Mouse (Mus musculus): ENCODE measurements around the gene Gm15448. TPM values are rescaled to one million over a fixed set of nuclear protein-coding genes. Genes with fewer than 3 reads are reported as not detected.

The Gm15448 gene
- total RNA-seq (2023), result 10 to 100 TPM; 70.0 to 75.3 TPM

DNA sequence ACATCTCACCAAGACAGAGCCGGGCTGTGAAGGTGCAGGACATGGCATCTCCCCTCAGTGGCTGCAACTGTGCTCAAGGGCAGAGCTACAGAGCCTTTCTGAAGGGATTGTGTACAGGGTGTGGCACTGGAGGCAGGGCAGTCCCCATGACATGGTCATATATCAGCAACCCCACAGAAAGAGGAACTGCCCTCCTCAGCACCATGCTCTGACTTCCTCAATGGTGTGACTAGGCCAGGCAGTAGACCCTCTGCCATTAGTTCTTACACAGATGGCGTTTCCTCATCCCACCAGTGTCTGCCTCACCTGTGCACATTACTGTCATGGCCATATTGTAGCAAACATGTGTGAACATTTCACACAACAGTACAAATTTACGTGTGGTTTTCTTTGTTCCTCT, at the start of gene Gm15448:
TSS of gene Gm15448 (minus strand) at position 89 of the 400 bp plus-strand sequence.

DNA sequence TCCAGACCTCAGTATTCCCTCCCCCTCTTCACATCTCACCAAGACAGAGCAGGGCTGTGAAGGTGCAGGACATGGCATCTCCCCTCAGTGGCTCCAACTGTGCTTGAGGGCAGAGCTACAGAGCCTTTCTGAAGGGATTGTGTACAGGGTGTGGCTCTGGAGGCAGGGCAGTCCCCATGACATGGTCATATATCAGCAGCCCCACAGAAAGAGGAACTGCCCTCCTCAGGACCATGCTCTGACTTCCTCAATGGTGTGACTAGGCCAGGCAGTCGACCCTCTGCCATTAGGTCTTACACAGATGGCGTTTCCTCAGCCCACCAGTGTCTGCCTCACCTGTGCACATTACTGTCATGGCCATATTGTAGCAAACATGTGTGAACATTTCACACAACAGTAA, 19.5 kb upstream of the Gm15448 start, which contains the start of gene Pira2:
TSS of gene Pira2 (minus strand) at position 101 of the 400 bp plus-strand sequence.

Other genes starting within 250 kb of the Gm15448 start
- gene Oscar, start 209.5 kb downstream of the Gm15448 start, total RNA-seq (2023), result not detected
- 100 to 1,000 TPM; 329 to 362 TPM for gene Ndufa3, start 208.3 kb downstream of the Gm15448 start, total RNA-seq (2023)
- 10 to 100 TPM; 21.3 to 26.8 TPM for gene Tfpt, start 195.8 kb downstream of the Gm15448 start, total RNA-seq (2023)
- gene Prpf31, start 195.7 kb downstream of the Gm15448 start, total RNA-seq (2023), result 10 to 100 TPM; 30.8 to 31.8 TPM
- gene Cnot3, start 180.4 kb downstream of the Gm15448 start, total RNA-seq (2023), result 100 to 1,000 TPM in 1 of 2 experiments, 10 to 100 TPM in 1; 93.9 to 100 TPM
- 1 to 10 TPM; 6.4 to 9.4 TPM for gene Leng1, start 159.8 kb downstream of the Gm15448 start, total RNA-seq (2023)
- gene Tmc4, start 148.1 kb downstream of the Gm15448 start, total RNA-seq (2023), result 1 to 10 TPM; 6.4 to 6.8 TPM
- gene Tsen34, start 132.8 kb downstream of the Gm15448 start, total RNA-seq (2023), result 10 to 100 TPM; 35.3 to 42.7 TPM
- 100 to 1,000 TPM; 103 to 105 TPM for gene Mboat7, start 132.2 kb downstream of the Gm15448 start, total RNA-seq (2023)
- gene Rps9, start 121.7 kb downstream of the Gm15448 start, total RNA-seq (2023), result 1,000 to 10,000 TPM; 1,985 to 2,114 TPM
- gene Pirb, start 105.3 kb downstream of the Gm15448 start, total RNA-seq (2023), result 100 to 1,000 TPM; 343 to 375 TPM
- gene Pira2, start 19.4 kb upstream of the Gm15448 start, total RNA-seq (2023), result 100 to 1,000 TPM in 1 of 2 experiments, 10 to 100 TPM in 1; 87.0 to 101 TPM
- 10 to 100 TPM; 51.8 to 62.5 TPM for gene Gm14548, start 72.4 kb upstream of the Gm15448 start, total RNA-seq (2023)
- 10 to 100 TPM; 67.7 to 86.9 TPM for gene Lilra6, start 89.8 kb upstream of the Gm15448 start, total RNA-seq (2023)
- gene Lair1, start 237.5 kb upstream of the Gm15448 start, total RNA-seq (2023), result 100 to 1,000 TPM; 136 to 147 TPM